Mouse (Mus musculus): ENCODE measurements around the gene Ccn6. TPM values are rescaled to one million over a fixed set of nuclear protein-coding genes. Genes with fewer than 3 reads are reported as not detected.

Ccn6 gene
- total RNA-seq, 2 experiments from 2014 or later: 0.62 to 0.91 TPM

- peak in 1 of 2 experiments; percentile 24 for DNase-seq (ENCODE audit: low spot score in 2 of 2)
These were observed 719 bp downstream of the Ccn6 start for GRCm38 (mm10) chr10:39162666-39163484.

- DNase-seq (ENCODE audit: low spot score in 2 of 2): no peak
These were observed 2.2 kb downstream of the Ccn6 start for GRCm38 (mm10) chr10:39161406-39161805.

GRCm38 (mm10) chr10:39158306-39158705 is 5.3 kb downstream of the Ccn6 start:
- DNase-seq (ENCODE audit: low spot score in 2 of 2): no peak

GRCm38 (mm10) chr10:39157321-39157720 is 6.3 kb downstream of the Ccn6 start:
- DNase-seq (ENCODE audit: low spot score in 2 of 2): no peak

GRCm38 (mm10) chr10:39156719-39157118 is 6.9 kb downstream of the Ccn6 start:
- DNase-seq (ENCODE audit: low spot score in 2 of 2): no peak

GRCm38 (mm10) chr10:39142216-39142615 is 21.4 kb downstream of the Ccn6 start:
- no peak for DNase-seq (ENCODE audit: low spot score in 2 of 2)

- DNase-seq (ENCODE audit: low spot score in 2 of 2): no peak
These were observed 22.2 kb downstream of the Ccn6 start for GRCm38 (mm10) chr10:39141401-39141800.

- DNase-seq (ENCODE audit: low spot score in 2 of 2): no peak
These were observed 22.8 kb downstream of the Ccn6 start for GRCm38 (mm10) chr10:39140843-39141242.

GRCm38 (mm10) chr10:39138761-39139160 is 24.8 kb downstream of the Ccn6 start:
- DNase-seq (ENCODE audit: low spot score in 2 of 2): no peak

- no peak for DNase-seq (ENCODE audit: low spot score in 2 of 2)
These were observed 25.8 kb downstream of the Ccn6 start for GRCm38 (mm10) chr10:39137766-39138165.

- peak; percentile 92 for DNase-seq (ENCODE audit: low spot score in 2 of 2)
These were observed 29.9 kb downstream of the Ccn6 start, which contains the start of the genes Fam229b and Tube1 for GRCm38 (mm10) chr10:39133462-39134310. Gene Fam229b, minus strand, starts transcription at chr10:39133914. Gene Tube1, plus strand, starts transcription at chr10:39133976.

- no peak for DNase-seq (ENCODE audit: low spot score in 2 of 2)
These were observed 42.2 kb downstream of the Ccn6 start for GRCm38 (mm10) chr10:39121412-39121811.

GRCm38 (mm10) chr10:39109489-39109874 is 54.1 kb downstream of the Ccn6 start:
- DNase-seq (ENCODE audit: low spot score in 2 of 2): no peak

GRCm38 (mm10) chr10:39108837-39109488 is 54.6 kb downstream of the Ccn6 start:
- no peak for DNase-seq (ENCODE audit: low spot score in 2 of 2)

- no peak for DNase-seq (ENCODE audit: low spot score in 2 of 2)
These were observed 56.7 kb downstream of the Ccn6 start for GRCm38 (mm10) chr10:39106935-39107334.

GRCm38 (mm10) chr10:39106413-39106812 is 57.2 kb downstream of the Ccn6 start:
- DNase-seq (ENCODE audit: low spot score in 2 of 2): no peak

GRCm38 (mm10) chr10:39104803-39105449 is 58.7 kb downstream of the Ccn6 start:
- no peak for DNase-seq (ENCODE audit: low spot score in 2 of 2)

Data from layer of hippocampus, postnatal 10 days (tissue).